Mouse (Mus musculus) liver (tissue): ENCODE results near the gene Hspbap1.
A peak's percentile ranks its signal among the peaks of the same experiment; 100 is the strongest.

Source experiments
- DNase-seq: peaks from one replicate; pipeline ENCODE4 v3.0.0-alpha.2; 2020; ENCODE audit warnings: mixed read lengths

Gene Hspbap1

GRCm38 (mm10) chr16:35764941-35765340 is 5.2 kb upstream of the Hspbap1 start:
- peak; percentile 44 for DNase-seq

DNA sequence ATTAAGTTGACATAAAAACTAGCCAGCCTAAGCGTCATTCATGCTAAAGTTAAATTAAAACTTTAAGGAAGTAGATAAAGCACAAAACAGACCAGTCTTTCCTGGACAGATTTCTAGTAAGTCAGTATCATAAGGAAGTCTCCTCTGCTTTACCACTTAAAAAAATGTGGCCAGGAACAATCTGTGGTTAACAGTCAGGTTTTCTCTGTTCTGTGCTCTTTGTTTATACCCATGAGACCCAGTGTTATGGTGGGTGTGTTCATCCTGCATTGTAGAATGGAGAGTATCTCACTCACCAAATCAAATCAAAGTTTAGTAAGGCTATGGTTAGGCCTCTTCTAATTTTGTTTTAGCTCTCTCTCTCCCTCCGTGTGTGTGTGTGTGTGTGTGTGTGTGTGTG is 4.7 kb upstream of the Hspbap1 start:
- no peak for DNase-seq

DNA sequence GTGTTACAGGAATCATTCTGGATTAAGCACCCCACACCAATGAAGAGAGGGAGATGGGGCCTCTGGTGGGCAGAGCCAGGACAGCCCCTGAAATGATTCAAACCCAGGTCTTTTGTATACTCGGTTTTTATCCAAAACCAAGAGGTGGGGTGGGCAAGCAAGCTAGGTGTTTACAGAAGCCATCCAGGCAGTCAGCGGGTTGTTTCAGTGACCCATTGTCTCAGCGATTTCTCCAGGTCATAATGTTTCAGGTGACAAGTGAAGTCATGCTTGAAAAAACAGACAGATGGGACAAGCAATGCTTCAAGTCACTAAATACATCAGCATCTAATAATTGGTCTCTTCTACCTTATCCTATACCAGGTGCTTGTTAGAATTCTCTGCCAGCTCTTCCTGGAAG is 3.8 kb upstream of the Hspbap1 start:
- DNase-seq: no peak

GRCm38 (mm10) chr16:35768469-35768784 is 1.7 kb upstream of the Hspbap1 start:
- DNase-seq: peak; percentile 21

DNA sequence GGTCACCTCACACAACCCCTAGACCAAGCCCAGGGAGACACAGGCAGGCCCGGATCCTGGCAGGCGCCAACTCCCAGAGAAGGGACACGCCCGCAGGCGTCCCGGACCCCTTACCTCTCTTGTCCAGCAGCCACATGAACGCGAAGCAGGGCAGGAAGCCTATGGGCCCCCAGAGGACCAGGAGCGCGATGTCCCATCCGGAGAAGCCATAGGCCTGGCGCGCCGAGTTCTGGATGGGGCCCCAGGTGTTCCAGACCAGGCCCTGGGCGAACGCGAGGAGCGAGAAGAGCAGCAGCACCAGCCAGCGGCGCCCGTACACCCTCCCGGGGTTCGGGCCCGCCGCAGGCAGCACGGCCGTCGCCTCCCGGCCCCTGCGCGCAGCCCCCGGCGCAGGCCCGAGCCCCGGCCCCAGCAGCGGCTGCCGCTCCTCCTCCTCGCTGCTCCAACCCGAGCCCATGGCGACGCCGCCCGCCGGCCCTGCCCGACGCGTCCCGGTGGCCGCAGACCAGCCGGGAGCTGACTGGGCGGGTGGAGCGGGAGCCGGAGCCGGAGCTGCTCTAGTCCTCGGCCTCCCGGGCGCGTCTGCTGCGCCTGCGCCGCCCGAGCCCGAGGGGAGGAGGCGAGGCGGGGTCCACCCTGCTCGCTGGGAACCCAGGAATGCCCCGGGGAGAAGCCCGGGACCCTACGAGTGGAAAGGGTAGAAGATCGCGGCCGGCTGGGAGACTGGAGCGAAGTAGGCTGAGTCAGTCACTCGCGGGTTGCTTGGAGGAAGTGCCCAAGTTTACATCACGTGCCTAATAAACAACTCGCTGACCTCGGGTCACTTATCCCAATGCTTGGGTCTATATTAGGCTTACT is 1.2 kb upstream of the Hspbap1 start, which contains the start of gene Dirc2:
Dirc2 (minus strand) TSS at position 572 of the 858 bp plus-strand sequence.
- DNase-seq: peak; percentile 88

DNA sequence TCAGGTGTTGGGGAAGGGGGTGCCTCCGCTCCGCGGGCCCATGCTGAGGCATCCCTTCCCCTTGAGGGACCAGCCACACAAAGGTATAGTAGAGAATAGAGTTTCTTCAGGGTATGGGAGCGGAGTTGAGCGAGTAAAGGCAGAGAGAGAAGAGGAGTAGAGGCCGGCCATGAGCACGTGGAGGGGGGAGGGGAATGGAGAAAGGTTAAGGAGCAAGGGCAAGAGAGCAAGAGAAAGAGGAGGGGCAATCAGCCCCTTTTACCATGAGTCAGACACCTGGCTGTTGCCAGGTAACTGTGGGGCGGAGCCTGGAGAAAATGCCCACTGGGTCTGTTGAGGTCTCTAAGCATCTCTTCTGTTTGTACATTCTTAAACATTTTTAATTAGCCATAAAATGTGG is 966 bp downstream of the Hspbap1 start:
- DNase-seq: peak; percentile 36

DNA sequence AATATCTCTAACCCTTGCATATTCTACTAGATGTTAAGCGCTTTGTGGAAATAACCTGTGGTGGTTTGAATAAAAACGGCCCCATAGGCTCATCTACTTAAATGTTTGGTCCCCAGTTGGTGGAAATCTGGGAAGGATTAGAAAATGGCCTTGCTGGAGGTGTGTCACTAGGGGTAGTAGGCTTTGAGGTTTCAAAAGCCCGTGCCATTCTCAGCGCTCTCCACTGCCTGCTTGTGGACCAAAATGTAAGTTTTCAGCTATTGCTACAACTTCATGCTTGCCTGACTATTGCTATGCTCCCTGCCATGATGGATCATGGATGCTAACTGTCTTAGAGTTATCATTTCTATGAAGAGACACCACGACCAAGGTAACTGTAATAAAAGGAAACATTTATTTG is 1.4 kb downstream of the Hspbap1 start:
- no peak for DNase-seq

DNA sequence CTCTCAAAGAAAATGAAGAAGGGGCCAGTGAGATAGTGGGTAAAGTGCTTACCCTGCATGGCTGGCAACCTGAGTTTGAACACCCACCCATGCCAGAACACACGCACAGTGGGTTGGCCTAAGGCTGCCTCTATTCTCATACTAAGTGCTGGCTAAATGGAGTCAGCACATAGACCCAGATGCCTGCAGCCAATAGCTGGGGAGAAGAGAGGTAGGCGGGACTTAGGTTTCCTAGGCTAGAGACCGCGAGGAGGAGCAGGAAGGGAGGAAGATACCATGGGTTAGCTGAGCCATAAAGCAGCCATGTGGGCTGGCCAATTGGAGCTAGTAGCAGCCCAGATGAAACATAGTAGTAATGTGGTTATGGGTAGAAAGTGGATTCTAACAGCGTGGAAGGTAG is 2.4 kb downstream of the Hspbap1 start:
- DNase-seq: peak; percentile 57

- no peak for DNase-seq
These were observed 5.7 kb downstream of the Hspbap1 start for GRCm38 (mm10) chr16:35775835-35776234.

- DNase-seq: no peak
These were observed 6.6 kb downstream of the Hspbap1 start for GRCm38 (mm10) chr16:35776737-35777136.

DNA sequence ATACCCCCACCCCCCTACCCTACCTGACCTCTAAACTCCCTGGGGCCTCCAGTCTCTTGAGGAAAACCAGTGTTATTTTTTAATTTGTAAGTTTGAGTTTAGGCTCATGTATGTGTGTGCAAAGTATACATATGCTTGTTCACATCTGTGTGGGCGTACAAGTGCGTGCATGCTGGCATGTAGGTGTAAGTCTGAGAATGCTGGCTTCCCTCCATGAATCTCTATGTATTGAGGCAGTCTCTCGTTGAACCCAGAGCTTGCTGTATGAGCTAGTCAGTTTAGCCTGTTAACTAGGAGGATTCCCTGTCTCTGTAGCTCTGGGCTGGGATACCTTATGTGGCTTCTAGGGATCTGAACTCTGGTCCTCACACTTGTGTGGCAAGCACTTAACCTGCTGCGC is 7.6 kb downstream of the Hspbap1 start:
- DNase-seq: no peak

- no peak for DNase-seq
These were observed 9.5 kb downstream of the Hspbap1 start for GRCm38 (mm10) chr16:35779681-35780080.

- no peak for DNase-seq
These were observed 10.9 kb downstream of the Hspbap1 start for GRCm38 (mm10) chr16:35781096-35781495.

GRCm38 (mm10) chr16:35781651-35782050 is 11.5 kb downstream of the Hspbap1 start:
- no peak for DNase-seq

DNA sequence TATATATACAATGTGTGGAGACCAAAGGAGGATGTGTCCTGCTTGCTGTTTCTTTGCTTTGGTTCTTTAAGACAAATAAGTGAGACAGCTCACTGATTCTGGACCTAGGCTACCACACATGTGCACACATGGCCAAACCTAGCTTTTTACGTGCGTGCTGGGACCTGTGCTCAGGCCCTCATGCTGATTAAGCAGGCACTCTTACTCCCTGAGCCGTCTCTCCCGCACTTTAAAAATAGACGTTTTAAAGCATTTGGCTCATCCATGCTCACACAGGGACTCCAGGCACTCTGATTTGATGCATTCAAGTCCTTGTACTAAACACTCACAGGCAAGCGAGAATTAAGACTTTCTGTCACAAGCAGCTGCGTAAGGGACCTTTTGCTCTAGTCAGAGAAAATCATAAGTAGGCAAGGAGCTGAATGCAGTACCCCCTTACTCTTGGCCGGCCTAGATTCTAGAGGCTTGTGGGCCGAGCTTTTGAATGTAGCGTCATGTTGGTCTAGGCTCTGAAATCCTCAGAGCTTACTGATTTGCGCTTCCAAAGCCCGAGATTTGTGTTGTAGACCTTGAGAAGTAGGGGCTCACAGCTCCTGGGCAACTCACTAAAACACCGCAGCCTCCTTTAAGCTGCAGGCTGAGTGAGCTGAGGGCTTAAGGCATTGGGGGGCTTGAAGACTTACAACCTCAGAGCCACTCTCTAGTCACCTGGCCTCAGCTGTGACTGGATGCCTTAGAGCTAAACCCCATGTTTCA is 12.5 kb downstream of the Hspbap1 start:
- no peak for DNase-seq

DNA sequence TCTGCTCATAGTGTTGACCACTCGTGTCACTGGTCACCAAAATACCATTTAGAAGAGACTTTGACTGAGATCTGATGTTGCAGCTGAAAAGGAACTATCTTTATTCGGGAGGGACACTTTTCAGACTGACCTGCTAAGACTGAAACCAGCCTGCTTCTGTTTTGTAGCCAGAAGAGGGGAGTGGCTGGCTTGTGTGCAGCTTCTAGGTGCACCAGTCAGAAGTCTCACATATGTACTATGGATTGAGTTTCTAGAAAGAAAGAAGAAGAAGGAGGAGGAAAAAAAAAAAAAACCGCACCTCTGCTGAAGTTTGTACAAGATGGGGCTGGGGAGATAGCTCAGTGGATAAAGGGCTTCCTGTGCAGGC is 13.0 kb downstream of the Hspbap1 start:
- no peak for DNase-seq

GRCm38 (mm10) chr16:35784134-35784725 is 14.1 kb downstream of the Hspbap1 start:
- no peak for DNase-seq

GRCm38 (mm10) chr16:35787163-35787562 is 17.0 kb downstream of the Hspbap1 start:
- DNase-seq: no peak

- no peak for DNase-seq
These were observed 17.5 kb downstream of the Hspbap1 start for GRCm38 (mm10) chr16:35787568-35788189.

DNA sequence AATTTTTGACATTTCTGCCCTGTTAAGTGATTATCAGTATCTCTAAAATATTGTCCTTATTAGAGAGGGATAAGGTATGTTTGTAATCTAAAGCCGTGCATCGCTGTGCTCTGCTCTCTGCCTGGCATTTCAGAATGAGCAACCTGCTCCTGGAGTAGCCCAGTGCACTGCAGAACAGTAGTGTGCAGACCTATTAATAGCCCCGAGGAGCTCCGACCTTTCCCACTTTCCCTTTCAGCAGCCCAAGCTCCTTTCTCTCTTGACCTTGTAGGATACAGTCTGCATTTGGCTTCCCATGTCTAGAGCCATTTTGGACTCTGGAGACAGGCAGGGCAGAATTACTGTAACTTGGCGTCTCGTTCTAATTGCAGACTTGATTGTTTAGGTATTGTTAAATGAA is 18.2 kb downstream of the Hspbap1 start:
- DNase-seq: no peak

DNA sequence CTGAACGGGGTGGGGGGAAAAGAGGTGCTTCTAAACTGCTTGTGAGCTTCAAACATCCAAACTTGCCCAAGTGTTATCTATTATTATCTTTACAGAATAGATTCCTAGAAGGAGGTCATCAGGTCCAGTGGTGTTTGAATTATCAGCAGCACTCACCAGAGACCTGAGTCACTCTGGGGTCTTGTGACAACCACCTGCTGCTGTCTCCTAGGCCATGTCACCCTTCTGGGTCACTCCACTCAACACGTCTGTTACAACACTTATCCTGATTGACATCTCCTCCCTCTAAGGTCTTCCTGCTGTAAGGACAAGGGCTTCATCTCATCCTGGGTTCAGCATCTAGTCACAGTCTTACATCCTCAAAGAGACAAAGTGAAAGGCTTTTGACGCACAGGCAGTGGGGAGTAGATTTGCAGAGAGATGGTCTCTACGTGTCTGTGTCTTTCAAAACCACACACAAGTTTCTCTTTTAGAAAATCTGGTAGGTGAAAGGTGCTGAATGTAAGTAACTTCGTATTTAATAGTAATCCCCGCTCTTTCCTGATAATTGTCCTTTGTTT is 21.9 kb downstream of the Hspbap1 start:
- no peak for DNase-seq

DNA sequence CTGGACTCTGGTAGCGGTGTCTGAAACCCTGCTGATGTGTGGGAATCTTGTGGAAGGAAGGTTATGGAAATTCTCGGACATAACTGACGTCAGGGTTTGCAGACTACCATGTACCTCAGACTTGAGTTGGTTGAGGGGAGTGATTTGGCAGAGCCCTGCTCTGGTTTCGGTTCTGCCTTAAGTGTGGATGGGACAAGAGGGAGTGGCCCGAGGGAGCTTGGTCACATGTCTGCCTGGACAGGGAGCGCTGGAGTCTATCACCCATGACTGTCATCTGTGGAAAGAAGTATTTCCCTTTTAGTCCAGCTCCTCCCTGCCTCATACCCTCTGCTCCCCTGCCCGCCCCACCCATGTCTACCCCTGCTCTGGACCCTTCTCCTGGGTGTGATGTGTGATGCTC is 32.0 kb downstream of the Hspbap1 start:
- DNase-seq: no peak

DNA sequence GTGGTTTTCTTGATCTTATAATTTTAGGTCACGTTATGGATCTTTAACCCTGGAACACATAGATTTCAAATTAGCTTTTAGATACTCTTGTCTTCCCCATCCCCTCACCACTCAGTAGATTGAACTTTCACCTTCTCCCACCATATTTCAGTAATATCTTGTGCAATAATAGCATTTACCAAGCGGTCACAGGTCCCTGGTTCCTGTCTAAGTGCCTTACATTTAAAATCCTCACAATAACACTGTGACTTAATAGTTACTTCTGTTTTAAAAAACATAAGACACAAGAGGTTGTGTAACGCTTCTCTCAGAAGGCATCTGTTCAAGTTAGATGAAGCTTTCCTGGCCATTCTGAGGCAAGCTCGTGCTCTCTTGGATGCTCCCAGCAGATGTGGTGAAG is 33.5 kb downstream of the Hspbap1 start:
- no peak for DNase-seq
